In the genomic region with DNA sequence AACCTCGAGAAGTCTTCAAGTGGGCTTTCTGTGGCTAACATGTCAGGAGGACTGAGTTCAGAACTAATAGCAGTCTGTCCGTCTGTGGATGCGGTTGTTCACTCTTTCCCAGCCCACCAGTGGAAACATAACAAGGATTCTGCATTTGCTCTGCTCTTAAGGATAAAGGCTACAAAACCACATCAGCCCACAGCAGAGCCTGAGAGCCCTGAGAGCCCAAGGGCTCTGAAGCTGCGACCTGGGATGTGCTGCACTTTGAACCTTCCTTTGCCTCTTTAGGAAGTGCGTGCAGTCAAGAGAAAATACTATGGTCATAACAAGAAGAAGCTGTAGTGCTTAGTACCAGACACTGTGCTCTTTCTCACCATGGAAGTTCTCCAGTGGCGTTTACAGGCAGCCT, we compare ENCODE assay signal across 24 mouse cellular contexts. TPM values are rescaled to one million over a fixed set of nuclear protein-coding genes. Genes with fewer than 3 reads are reported as not detected.
DNase-seq lines count a peak whose midpoint lies in the region; ATAC-seq lines count a peak whose summit lies in the region.
"Had no signal": no experiment of that assay in that cellular context is flagged by ENCODE, and none has a peak within 500 bp of the region (broad histone marks: within the 10 kb centered on the region; RNA-seq: fewer than 3 reads in every experiment).

No protein-coding gene starts in this region.

- peak; percentile 66 for DNase-seq in heart, adult 11 months
- no peak for DNase-seq in heart, postnatal 25 days (ENCODE audit: low spot score)
- DNase-seq in kidney, adult 18-20 months = peak; percentile 21
- DNase-seq in kidney, adult 8-10 months = no peak
- peak; percentile 62 for DNase-seq in midbrain, embryonic 11.5 days (ENCODE audit: low spot score, missing footprints)
- DNase-seq in midbrain, embryonic 14.5 days = no peak
- DNase-seq: adrenal gland, adult 8-10 months; adrenal gland, postnatal 14 days; adrenal gland, postnatal 36 days; B cell, adult 2 months; cerebellum, adult 11-12 months; cerebellum, adult 2 months; cerebellum, adult 9-10 months; cerebellum, postnatal 10 days; cerebellum, postnatal 25 days had no signal

- H3K9me3 ChIP-seq in midbrain, embryonic 11.5 days (ENCODE audit: control insufficient read depth, low read length) = no peaks in the 10 kb centered on the region
- no peaks in the 10 kb centered on the region for H3K9me3 ChIP-seq in midbrain, embryonic 14.5 days (ENCODE audit: control insufficient read depth, low read length)
- H3K9me3 ChIP-seq: embryonic facial prominence, embryonic 10.5 days; embryonic facial prominence, embryonic 12.5 days; forebrain, embryonic 13.5 days; forebrain, embryonic 15.5 days; G1E had no signal

- H3K4me1 ChIP-seq in midbrain, embryonic 11.5 days (ENCODE audit: control insufficient read depth, insufficient read depth, low read length) = no peaks in the 10 kb centered on the region
- no peaks in the 10 kb centered on the region for H3K4me1 ChIP-seq in midbrain, embryonic 14.5 days (ENCODE audit: control insufficient read depth, insufficient read depth, low read length)
- H3K4me1 ChIP-seq: forebrain, embryonic 13.5 days; forebrain, embryonic 15.5 days had no signal

- no peaks in the 10 kb centered on the region; the same call in 1 of the 2 replicates for H3K27me3 ChIP-seq in midbrain, embryonic 11.5 days (ENCODE audit: control insufficient read depth, insufficient read depth, low read length)
- no peaks in the 10 kb centered on the region for H3K27me3 ChIP-seq in midbrain, embryonic 14.5 days (ENCODE audit: control insufficient read depth, insufficient read depth, low read length)
- H3K27me3 ChIP-seq: CH12.LX; forebrain, embryonic 15.5 days; Patski had no signal

- H3K4me2 ChIP-seq in midbrain, embryonic 11.5 days = no peak overlapping the region
- H3K4me2 ChIP-seq in midbrain, embryonic 14.5 days (ENCODE audit: low read length) = no peak overlapping the region
- H3K4me2 ChIP-seq: embryonic facial prominence, embryonic 12.5 days; forebrain, embryonic 13.5 days; forebrain, embryonic 15.5 days had no signal

- H3K27ac ChIP-seq in midbrain, embryonic 11.5 days (ENCODE audit: low read depth, low read length) = no peak overlapping the region
- no peak overlapping the region for H3K27ac ChIP-seq in midbrain, embryonic 14.5 days (replicated peaks; ENCODE audit: low read depth, low read length)
- H3K27ac ChIP-seq: embryonic facial prominence, embryonic 10.5 days; embryonic facial prominence, embryonic 12.5 days; forebrain, embryonic 13.5 days; forebrain, embryonic 15.5 days had no signal

- H3K4me3 ChIP-seq in midbrain, embryonic 11.5 days (ENCODE audit: low read depth, low read length) = no peak overlapping the region
- no peak overlapping the region for H3K4me3 ChIP-seq in midbrain, embryonic 14.5 days (replicated peaks; ENCODE audit: low read depth, low read length)
- H3K4me3 ChIP-seq: embryonic facial prominence, embryonic 10.5 days; embryonic facial prominence, embryonic 12.5 days; forebrain, embryonic 13.5 days; forebrain, embryonic 15.5 days had no signal

- ATAC-seq in midbrain, embryonic 11.5 days (ENCODE audit: low FRiP score) = no peak
- ATAC-seq in midbrain, embryonic 14.5 days (ENCODE audit: low FRiP score, low TSS enrichment) = no peak
- ATAC-seq: activated CD4-positive, CD25-positive, alpha-beta regulatory T cell, adult 4 months; CD4-positive, CD25-positive, alpha-beta regulatory T cell, adult 4 months; forebrain, embryonic 13.5 days; forebrain, embryonic 15.5 days; Patski had no signal

- no peaks in the 10 kb centered on the region for H3K36me3 ChIP-seq in midbrain, embryonic 11.5 days (ENCODE audit: control insufficient read depth, insufficient read depth, low read length)
- no peaks in the 10 kb centered on the region for H3K36me3 ChIP-seq in midbrain, embryonic 14.5 days (ENCODE audit: control insufficient read depth, insufficient read depth, low read length)
- H3K36me3 ChIP-seq: embryonic facial prominence, embryonic 12.5 days; forebrain, embryonic 15.5 days; G1E had no signal

- H3K9ac ChIP-seq in midbrain, embryonic 11.5 days (ENCODE audit: low read length) = no peak overlapping the region
- no peak overlapping the region for H3K9ac ChIP-seq in midbrain, embryonic 14.5 days (replicated peaks; ENCODE audit: low read length)
- H3K9ac ChIP-seq: embryonic facial prominence, embryonic 12.5 days; forebrain, embryonic 13.5 days; forebrain, embryonic 15.5 days had no signal

- intact Hi-C loops in heart, postnatal 25 days (cut with DNase I) = no loop called here

- 91% methylated on average over 6 of the region's 6 CpGs for WGBS in midbrain, embryonic 11.5 days
- 95% methylated on average over 6 of the region's 6 CpGs for whole genome bisulfite sequencing in midbrain, embryonic 14.5 days

RNA-seq across cellular contexts. Expression of a gene that starts 7.3 kb away (rescaled TPM):
- 1 to 10 TPM; 2.7 to 4.6 TPM for total RNA-seq in heart, postnatal 25 days (2021)
- polyA plus RNA-seq in midbrain, embryonic 11.5 days (2014; fragmentation: Nextera tagmentation; extraction: Ambion mirVana) = 7.6 and 7.9 TPM in 2 replicates
- 18.6 and 28.0 TPM in 2 replicates for polyA plus RNA-seq in midbrain, embryonic 14.5 days (2014; fragmentation: Nextera tagmentation; extraction: Ambion mirVana)
- polyA plus RNA-seq: G1E had no signal

Comparison
In these comparisons a context has a peak if more than half of its experiments do, and no peak if none do; other contexts are left out.
1. DNase-seq: peak in heart, adult 11 months (single experiment), kidney, adult 18-20 months (single experiment) and midbrain, embryonic 11.5 days (single experiment); none in heart, postnatal 25 days (single experiment), kidney, adult 8-10 months (0 of 2) and midbrain, embryonic 14.5 days (single experiment).